Mouse (Mus musculus): ENCODE data around the gene Rad9a.
A peak's percentile ranks its signal among the peaks of the same experiment; 100 is the strongest.

- TF ChIP-seq EP300 (IDR thresholded peaks at IDR 0.05; ENCODE audit: low read depth): no peak
- TF ChIP-seq CTCF (IDR thresholded peaks at IDR 0.05; ENCODE audit: low read depth): peak; percentile 96
Observed at GRCm38 (mm10) chr19:4206971-4207370, 5.5 kb upstream of the Rad9a start.
